Mouse (Mus musculus): ENCODE data around the gene Lhb.

GRCm38 (mm10) chr7:45426556-45426955 lies 5.9 kb downstream of the Lhb start:
- TF ChIP-seq CTCF (IDR thresholded peaks at IDR 0.05; ENCODE audit: extremely low read depth, insufficient read length, insufficient replicate concordance, low read depth, low read length) (no peak), POLR2A (IDR thresholded peaks at IDR 0.05; ENCODE audit: low read depth, low read length) (no peak)

Measured in small intestine, adult 2 months (tissue).